Mouse (Mus musculus) gastrocnemius, adult 18-20 months (tissue): Measurements from ENCODE around the gene Gm20388. TPM values are rescaled to one million over a fixed set of nuclear protein-coding genes. Genes with fewer than 3 reads are reported as not detected.

Experiments
- DNase-seq: peaks from one replicate; pipeline ENCODE4 v3.0.0; 2021; ENCODE audit warnings: low spot score
- total RNA-seq, 2 experiments: library from RNA; stranded (reverse); gene quantifications; 2 replicates each; pipeline ENCODE4 v1.2.3; 2021

Gm20388 gene
- total RNA-seq, 2 experiments from 2014 or later: 10.5 to 12.3 TPM

GRCm38 (mm10) chr8:120724816-120725575, 814.4 kb downstream of the Gm20388 start:
- DNase-seq: no peak

- no peak for DNase-seq
These were observed 814.9 kb downstream of the Gm20388 start for GRCm38 (mm10) chr8:120725576-120725950.

GRCm38 (mm10) chr8:120726051-120726450, 815.4 kb downstream of the Gm20388 start:
- no peak for DNase-seq

- no peak for DNase-seq
These were observed 818.0 kb downstream of the Gm20388 start for GRCm38 (mm10) chr8:120728488-120729160.

- no peak for DNase-seq
These were observed 820.9 kb downstream of the Gm20388 start for GRCm38 (mm10) chr8:120731582-120731981.

GRCm38 (mm10) chr8:120732068-120732467, 821.4 kb downstream of the Gm20388 start:
- DNase-seq: no peak

- peak; percentile 89 for DNase-seq
These were observed 825.3 kb downstream of the Gm20388 start, which contains the start of gene Irf8 for GRCm38 (mm10) chr8:120735770-120736481. Gene Irf8 (plus strand): TSS chr8:120736358.

- peak; percentile 58 for DNase-seq
These were observed 825.8 kb downstream of the Gm20388 start for GRCm38 (mm10) chr8:120736486-120736885.

- DNase-seq: no peak
These were observed 826.5 kb downstream of the Gm20388 start for GRCm38 (mm10) chr8:120737166-120737565.

- no peak for DNase-seq
These were observed 828.1 kb downstream of the Gm20388 start for GRCm38 (mm10) chr8:120738771-120739170.

GRCm38 (mm10) chr8:120739526-120739925, 828.9 kb downstream of the Gm20388 start:
- DNase-seq: no peak

- DNase-seq: no peak
These were observed 829.9 kb downstream of the Gm20388 start for GRCm38 (mm10) chr8:120740579-120740978.

- no peak for DNase-seq
These were observed 830.4 kb downstream of the Gm20388 start for GRCm38 (mm10) chr8:120741001-120741400.

GRCm38 (mm10) chr8:120741815-120742530, 831.3 kb downstream of the Gm20388 start:
- no peak for DNase-seq

- DNase-seq: no peak
These were observed 832.7 kb downstream of the Gm20388 start for GRCm38 (mm10) chr8:120743149-120743897.

- no peak for DNase-seq
These were observed 833.3 kb downstream of the Gm20388 start for GRCm38 (mm10) chr8:120743898-120744290.

- DNase-seq: no peak
These were observed 833.8 kb downstream of the Gm20388 start for GRCm38 (mm10) chr8:120744448-120744847.

- peak; percentile 32 for DNase-seq
These were observed 834.6 kb downstream of the Gm20388 start for GRCm38 (mm10) chr8:120745226-120745625.

GRCm38 (mm10) chr8:120746007-120746701, 835.5 kb downstream of the Gm20388 start:
- DNase-seq: no peak

- peak; percentile 68 for DNase-seq
These were observed 836.6 kb downstream of the Gm20388 start for GRCm38 (mm10) chr8:120747286-120747685.
